Mouse (Mus musculus): Measurements from ENCODE around the gene Vwf. TPM values are rescaled to one million over a fixed set of nuclear protein-coding genes. Genes with fewer than 3 reads are reported as not detected.

The Vwf gene
- polyA plus RNA-seq, 1 experiment = 464 TPM

- peaks cover 5% of the 10 kb centered on the region for H3K4me1 ChIP-seq (ENCODE audit: control insufficient read depth, insufficient read depth, low read length)
- no peak for DNase-seq
- 83% methylated on average over 8 of the region's 8 CpGs for WGBS
These were observed 43.9 kb downstream of the Vwf start for GRCm38 (mm10) chr6:125590471-125590870.

GRCm38 (mm10) chr6:125591652-125592385 is 45.2 kb downstream of the Vwf start:
- Histone ChIP-seq H3K4me1 (ENCODE audit: control insufficient read depth, insufficient read depth, low read length) (peaks cover 7% of the 10 kb centered on the region), H3K4me3 (replicated peaks; ENCODE audit: extremely low read depth, low read depth, low read length) (no peak overlapping the region)
- TF ChIP-seq CTCF (IDR thresholded peaks at IDR 0.05; ENCODE audit: insufficient read depth, low read length) (no peak), POLR2A (IDR thresholded peaks at IDR 0.05; ENCODE audit: borderline replicate concordance, extremely low read depth, low read depth, low read length) (no peak)
- 45% methylated on average over 8 of the region's 8 CpGs for WGBS
- DNase-seq = peak; percentile 42

More at GRCm38 (mm10) chr6:125590471-125590870, 43.9 kb downstream of the Vwf start:
- TF ChIP-seq POLR2A (IDR thresholded peaks at IDR 0.05; ENCODE audit: borderline replicate concordance, extremely low read depth, low read depth, low read length) (no peak), CTCF (IDR thresholded peaks at IDR 0.05; ENCODE audit: insufficient read depth, low read length) (no peak)
- H3K4me3 ChIP-seq (replicated peaks; ENCODE audit: extremely low read depth, low read depth, low read length) = no peak overlapping the region

GRCm38 (mm10) chr6:125592536-125592935 is 46.0 kb downstream of the Vwf start:
- TF ChIP-seq POLR2A (IDR thresholded peaks at IDR 0.05; ENCODE audit: borderline replicate concordance, extremely low read depth, low read depth, low read length) = no peak
- TF ChIP-seq CTCF (IDR thresholded peaks at IDR 0.05; ENCODE audit: insufficient read depth, low read length) = no peak
- Histone ChIP-seq H3K4me3 (replicated peaks; ENCODE audit: extremely low read depth, low read depth, low read length) (no peak overlapping the region), H3K4me1 (ENCODE audit: control insufficient read depth, insufficient read depth, low read length) (peaks cover 11% of the 10 kb centered on the region)
- no peak for DNase-seq
- 80% methylated on average over 6 of the region's 6 CpGs for WGBS

GRCm38 (mm10) chr6:125594311-125594710 is 47.7 kb downstream of the Vwf start:
- H3K4me3 ChIP-seq (replicated peaks; ENCODE audit: extremely low read depth, low read depth, low read length) = no peak overlapping the region
- TF ChIP-seq CTCF (IDR thresholded peaks at IDR 0.05; ENCODE audit: insufficient read depth, low read length) (no peak), POLR2A (IDR thresholded peaks at IDR 0.05; ENCODE audit: borderline replicate concordance, extremely low read depth, low read depth, low read length) (no peak)
- H3K4me1 ChIP-seq (ENCODE audit: control insufficient read depth, insufficient read depth, low read length) = peaks cover 11% of the 10 kb centered on the region
- no peak for DNase-seq
- 77% methylated on average over 4 of the region's 4 CpGs for WGBS

- WGBS = 15% methylated on average over 4 of the region's 4 CpGs
- no peak overlapping the region for H3K4me3 ChIP-seq (replicated peaks; ENCODE audit: extremely low read depth, low read depth, low read length)
- TF ChIP-seq CTCF (IDR thresholded peaks at IDR 0.05; ENCODE audit: insufficient read depth, low read length) (no peak), POLR2A (IDR thresholded peaks at IDR 0.05; ENCODE audit: borderline replicate concordance, extremely low read depth, low read depth, low read length) (no peak)
- H3K4me1 ChIP-seq (ENCODE audit: control insufficient read depth, insufficient read depth, low read length) = peaks cover 11% of the 10 kb centered on the region
- no peak for DNase-seq
These were observed 48.3 kb downstream of the Vwf start for GRCm38 (mm10) chr6:125594825-125595224.

GRCm38 (mm10) chr6:125596701-125597318 is 50.2 kb downstream of the Vwf start:
- Histone ChIP-seq H3K4me3 (replicated peaks; ENCODE audit: extremely low read depth, low read depth, low read length) (no peak overlapping the region), H3K4me1 (ENCODE audit: control insufficient read depth, insufficient read depth, low read length) (peaks cover 8% of the 10 kb centered on the region)
- 40% methylated on average over 16 of the region's 16 CpGs for WGBS
- TF ChIP-seq POLR2A (IDR thresholded peaks at IDR 0.05; ENCODE audit: borderline replicate concordance, extremely low read depth, low read depth, low read length) (no peak), CTCF (IDR thresholded peaks at IDR 0.05; ENCODE audit: insufficient read depth, low read length) (no peak)
- no peak for DNase-seq

- no peak for DNase-seq
- no peak for TF ChIP-seq POLR2A (IDR thresholded peaks at IDR 0.05; ENCODE audit: borderline replicate concordance, extremely low read depth, low read depth, low read length)
- TF ChIP-seq CTCF (IDR thresholded peaks at IDR 0.05; ENCODE audit: insufficient read depth, low read length) = no peak
- 73% methylated on average over 4 of the region's 4 CpGs for WGBS
- Histone ChIP-seq H3K4me1 (ENCODE audit: control insufficient read depth, insufficient read depth, low read length) (peaks cover 8% of the 10 kb centered on the region), H3K4me3 (replicated peaks; ENCODE audit: extremely low read depth, low read depth, low read length) (no peak overlapping the region)
These were observed 51.1 kb downstream of the Vwf start for GRCm38 (mm10) chr6:125597716-125598115.

- 34% methylated on average over 9 of the region's 9 CpGs for WGBS
- TF ChIP-seq POLR2A (IDR thresholded peaks at IDR 0.05; ENCODE audit: borderline replicate concordance, extremely low read depth, low read depth, low read length) (no peak), CTCF (IDR thresholded peaks at IDR 0.05; ENCODE audit: insufficient read depth, low read length) (peak; percentile 94)
- Histone ChIP-seq H3K4me1 (ENCODE audit: control insufficient read depth, insufficient read depth, low read length) (peaks cover 6% of the 10 kb centered on the region), H3K4me3 (replicated peaks; ENCODE audit: extremely low read depth, low read depth, low read length) (no peak overlapping the region)
- DNase-seq = peak; percentile 76
These were observed 53.5 kb downstream of the Vwf start for GRCm38 (mm10) chr6:125600036-125600558.

GRCm38 (mm10) chr6:125600669-125601068 is 54.1 kb downstream of the Vwf start:
- no peak for TF ChIP-seq CTCF (IDR thresholded peaks at IDR 0.05; ENCODE audit: insufficient read depth, low read length)
- no peak for TF ChIP-seq POLR2A (IDR thresholded peaks at IDR 0.05; ENCODE audit: borderline replicate concordance, extremely low read depth, low read depth, low read length)
- peaks cover 6% of the 10 kb centered on the region for H3K4me1 ChIP-seq (ENCODE audit: control insufficient read depth, insufficient read depth, low read length)
- H3K4me3 ChIP-seq (replicated peaks; ENCODE audit: extremely low read depth, low read depth, low read length) = no peak overlapping the region
- no peak for DNase-seq
- WGBS = 80% methylated on average over 8 of the region's 8 CpGs

Data from lung, adult 2 months (tissue).